Mouse (Mus musculus) v-Abl transformed pro-B cells (cell line): ENCODE results near the gene Gm17324.

Source experiments
- in situ Hi-C, 2 experiments: fragments of 400-800 bp; cut with MboI; formaldehyde crosslinking; loops; one replicate each; pipeline ENCODE4 v1.15.1; 2025; ENCODE audit not compliant: unreplicated experiment in 2 of 2

Gene Gm17324

GRCm38 (mm10) chr9:78474270-78474669 lies 25.7 kb upstream of the Gm17324 start:
- in situ Hi-C loops: loop anchor here (10.0 to 25.0 kb wide), 3 partner anchors 171 to 1263 kb away; no protein-coding TSS in a partner anchor

DNA sequence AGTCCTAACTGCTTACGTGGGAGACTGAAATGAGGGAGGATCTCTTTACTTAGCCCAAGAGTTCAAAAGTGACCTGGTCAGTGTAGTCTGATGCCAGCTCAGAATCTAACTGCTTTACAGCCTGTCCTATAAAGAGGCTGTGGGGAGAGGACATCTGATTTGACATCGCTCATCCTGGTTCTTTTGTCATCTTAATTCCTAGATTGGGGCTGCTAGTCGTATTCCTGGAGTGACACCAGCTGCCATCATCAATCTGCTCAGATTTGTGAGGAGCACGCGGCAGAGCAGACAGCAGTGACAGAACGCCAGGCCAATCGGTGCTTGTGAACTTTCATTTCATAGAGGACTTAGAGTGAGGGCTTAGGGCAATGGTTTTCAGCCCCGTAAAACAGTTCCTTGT lies 25.0 kb upstream of the Gm17324 start:
- in situ Hi-C loops: loop anchor here (10.0 to 25.0 kb wide), 3 partner anchors 171 to 1264 kb away; no protein-coding TSS in a partner anchor

- in situ Hi-C loops: loop anchor here (25.0 kb wide), 2 partner anchors 528 to 1272 kb away; no protein-coding TSS in a partner anchor
These were observed 17.1 kb upstream of the Gm17324 start for GRCm38 (mm10) chr9:78465725-78466124.

DNA sequence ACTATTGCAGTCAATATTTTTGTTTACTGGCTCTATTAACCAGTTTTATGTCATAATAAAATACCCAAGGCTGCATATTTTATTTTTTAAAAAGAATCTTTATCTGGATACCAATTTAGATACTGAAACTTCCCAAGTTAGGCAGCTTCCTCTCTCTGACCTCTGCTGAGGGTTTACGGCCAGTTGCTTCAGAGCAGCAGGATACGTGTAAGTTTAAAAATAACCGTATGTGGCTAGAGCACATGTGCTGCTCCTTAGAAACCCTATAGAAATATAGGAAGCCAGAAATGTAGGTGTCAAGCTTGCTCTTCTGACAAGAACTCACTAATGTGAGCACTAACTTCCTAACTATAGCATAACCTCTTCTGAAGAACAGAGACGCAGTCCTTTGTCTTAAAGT lies 14.8 kb upstream of the Gm17324 start:
- in situ Hi-C loops: loop anchor here (25.0 kb wide), 2 partner anchors 526 to 1274 kb away; no protein-coding TSS in a partner anchor

DNA sequence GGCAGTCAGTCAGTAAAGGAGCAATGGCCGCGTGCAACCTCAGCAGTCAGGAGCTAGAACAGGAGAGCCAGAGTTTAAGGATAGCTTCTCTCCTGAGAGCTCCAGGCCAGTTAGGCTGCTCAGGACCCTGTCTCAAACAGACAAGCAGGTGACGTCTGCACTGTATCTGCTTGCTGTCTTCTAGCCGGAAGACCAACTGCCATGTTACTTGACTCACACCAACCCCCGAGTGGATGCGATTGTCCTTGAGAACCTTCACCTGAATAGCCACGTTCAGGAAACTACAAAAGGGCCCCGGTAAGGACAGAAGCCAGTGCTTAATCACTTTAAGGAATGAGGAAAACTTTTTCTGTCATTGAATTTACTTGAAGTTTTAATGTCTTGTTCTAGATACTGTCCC lies 8.4 kb upstream of the Gm17324 start:
- in situ Hi-C loops: loop anchor here (25.0 kb wide), 2 partner anchors 520 to 1280 kb away; no protein-coding TSS in a partner anchor

DNA sequence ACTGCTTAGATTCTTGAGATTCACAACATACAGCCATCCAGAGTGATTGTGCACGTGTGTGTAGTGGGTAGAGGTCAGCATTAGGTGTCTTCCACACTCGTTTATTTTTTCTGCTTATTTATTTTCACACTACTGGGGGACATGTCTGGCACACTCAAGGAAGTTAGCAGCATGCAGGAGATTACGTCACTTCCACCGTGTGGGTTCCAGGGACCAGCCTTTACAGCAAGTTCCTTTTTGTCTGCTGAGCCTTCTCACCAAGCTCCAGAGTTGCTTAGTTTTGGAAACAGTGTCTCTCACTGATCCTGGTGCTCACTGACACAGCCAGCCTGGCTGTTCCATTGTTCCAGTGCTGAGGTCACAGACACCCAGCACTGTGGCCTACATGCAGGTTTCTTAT lies 2.8 kb upstream of the Gm17324 start:
- in situ Hi-C loops: loop anchor here (25.0 kb wide), 2 partner anchors 514 to 1286 kb away; no protein-coding TSS in a partner anchor

GRCm38 (mm10) chr9:78450404-78450803 lies 1.8 kb upstream of the Gm17324 start:
- in situ Hi-C loops: loop anchor here (25.0 kb wide), 2 partner anchors 513 to 1287 kb away; no protein-coding TSS in a partner anchor

DNA sequence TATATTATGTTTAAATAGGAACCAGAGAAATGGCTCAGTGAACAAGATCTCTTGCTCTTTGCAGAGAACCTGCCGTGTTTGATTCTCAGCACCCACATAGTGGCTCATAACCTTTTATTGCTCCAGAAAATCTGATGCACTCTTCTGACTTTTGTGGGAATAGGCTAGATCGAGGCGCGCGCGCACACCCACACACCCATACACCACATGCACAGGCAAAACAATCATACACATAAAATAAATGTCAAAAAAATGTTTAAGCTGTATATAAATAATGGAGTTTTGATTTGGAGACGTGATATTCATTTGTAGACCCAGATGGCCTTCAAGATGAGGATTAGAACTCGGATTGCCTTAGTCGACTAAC lies 997 bp downstream of the Gm17324 start:
- in situ Hi-C loops: no loop called here

DNA sequence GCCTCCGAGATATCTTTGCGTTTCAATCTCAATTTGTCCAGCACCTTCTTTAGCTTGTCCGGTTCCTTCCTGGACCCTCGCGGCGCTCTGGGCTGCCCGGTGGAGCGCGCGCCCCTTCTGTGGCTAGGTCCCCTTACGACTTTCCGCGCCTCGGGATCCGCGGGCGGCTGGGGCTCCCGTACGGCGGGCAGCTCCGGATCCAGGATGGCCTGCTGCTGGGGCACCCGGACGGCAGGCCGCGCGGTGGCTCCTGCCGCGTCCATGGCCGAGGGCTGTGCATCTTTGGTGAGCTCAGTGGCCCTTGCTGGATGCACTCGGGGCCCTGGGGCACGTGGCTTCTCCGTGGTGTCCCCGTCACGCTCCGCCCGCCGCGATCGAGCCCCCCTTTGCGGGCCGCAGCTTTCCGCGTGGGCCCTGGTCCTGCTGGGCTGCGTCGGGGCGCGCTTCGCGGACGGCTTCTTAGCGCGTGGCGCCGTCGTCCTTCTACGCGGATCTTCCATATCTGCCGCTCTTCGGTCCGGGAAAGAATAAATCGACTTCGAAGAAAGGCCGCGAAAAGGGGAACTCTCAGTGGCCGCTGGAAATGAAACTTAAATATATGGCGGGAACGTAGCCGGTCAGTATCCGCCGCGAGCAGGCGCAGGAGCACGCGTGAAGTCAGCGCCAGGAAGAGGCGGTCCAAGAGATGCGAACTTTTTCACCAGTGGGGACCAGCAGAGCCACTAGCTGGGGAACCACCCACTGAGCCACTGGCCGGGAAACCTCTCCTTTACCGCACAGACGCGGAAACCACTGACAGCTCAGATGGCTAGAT lies 5.8 kb downstream of the Gm17324 start, which contains the start of gene Cgas:
Gene Cgas (minus strand): TSS at position 659 of the 814 bp plus-strand sequence.
- in situ Hi-C loops: no loop called here

GRCm38 (mm10) chr9:78442237-78442578 lies 6.4 kb downstream of the Gm17324 start:
- in situ Hi-C loops: no loop called here

GRCm38 (mm10) chr9:78439426-78439825 lies 9.2 kb downstream of the Gm17324 start:
- in situ Hi-C loops: no loop called here

- in situ Hi-C loops: no loop called here
These were observed 16.1 kb downstream of the Gm17324 start for GRCm38 (mm10) chr9:78432471-78432870.

GRCm38 (mm10) chr9:78430486-78430885 lies 18.1 kb downstream of the Gm17324 start:
- in situ Hi-C loops: no loop called here

- in situ Hi-C loops: loop anchor here in 1 of 2 experiments (5.0 kb wide), 1 partner anchor 67 kb away; no protein-coding TSS in a partner anchor
These were observed 19.0 kb downstream of the Gm17324 start for GRCm38 (mm10) chr9:78429551-78429950.

- in situ Hi-C loops: loop anchor here in 1 of 2 experiments (5.0 kb wide), 1 partner anchor 67 kb away; no protein-coding TSS in a partner anchor
These were observed 19.6 kb downstream of the Gm17324 start for GRCm38 (mm10) chr9:78428870-78429432.

DNA sequence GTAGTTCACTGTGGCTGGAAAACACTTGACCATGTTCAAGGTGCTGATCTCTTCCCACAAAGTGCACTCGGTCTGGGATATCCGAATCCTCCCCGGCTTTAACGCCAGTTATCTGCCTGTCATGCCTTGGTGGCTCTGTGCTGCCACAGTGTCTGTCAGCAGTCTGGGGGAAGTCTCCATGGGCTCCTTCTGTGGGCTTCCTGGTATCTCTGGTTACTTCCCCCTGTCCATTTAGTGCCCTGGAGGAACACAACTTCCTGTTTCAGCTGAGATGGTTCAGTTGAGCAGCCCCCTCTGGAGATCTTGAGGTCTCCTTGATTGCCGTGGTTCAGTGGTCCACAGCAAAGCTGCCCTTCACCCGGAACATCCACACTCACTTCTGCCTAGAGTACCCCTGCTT lies 20.4 kb downstream of the Gm17324 start:
- in situ Hi-C loops: loop anchor here in 1 of 2 experiments (5.0 kb wide), 1 partner anchor 66 kb away; no protein-coding TSS in a partner anchor

DNA sequence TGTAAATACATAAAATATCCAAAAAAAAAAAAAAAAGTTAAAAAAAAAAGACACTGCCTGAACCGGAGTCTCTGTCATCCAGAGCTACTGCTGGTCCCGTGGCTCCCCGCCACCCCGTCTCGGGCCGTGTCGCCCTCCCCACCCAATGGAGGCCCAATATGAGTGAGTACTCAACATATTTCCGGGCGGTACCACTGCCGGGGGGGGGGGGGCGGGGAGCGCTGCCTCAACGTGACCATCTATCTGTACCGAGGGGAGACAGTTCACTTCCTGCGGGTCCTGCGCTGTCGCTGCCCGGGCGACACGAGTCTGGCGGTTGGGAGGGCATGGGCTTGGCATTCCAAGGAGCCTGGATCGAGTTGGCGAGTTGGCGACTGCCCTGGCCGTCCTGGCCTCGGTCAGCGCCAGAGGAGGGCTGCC lies 21.2 kb downstream of the Gm17324 start:
- in situ Hi-C loops: loop anchor here in 1 of 2 experiments (5.0 kb wide), 1 partner anchor 65 kb away; no protein-coding TSS in a partner anchor

DNA sequence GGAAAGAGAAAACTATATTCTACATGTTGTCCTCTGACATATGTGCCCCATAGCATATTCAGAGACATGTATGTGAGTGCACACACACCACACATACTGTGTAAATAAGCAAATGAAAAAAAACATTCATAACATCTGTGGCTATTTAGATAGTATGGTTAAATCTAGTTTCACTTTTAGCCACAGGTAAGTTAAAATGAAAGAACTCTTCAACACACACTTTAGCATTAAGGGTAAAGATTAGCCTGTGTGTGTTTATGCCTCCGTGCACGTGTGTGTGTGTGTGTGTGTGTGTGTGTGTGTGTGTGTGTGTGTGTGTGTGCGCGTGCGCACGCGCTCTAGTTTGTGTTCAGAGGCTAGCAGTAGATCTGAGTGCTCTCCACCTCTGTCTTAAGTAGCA lies 47.0 kb downstream of the Gm17324 start:
- in situ Hi-C loops: no loop called here

DNA sequence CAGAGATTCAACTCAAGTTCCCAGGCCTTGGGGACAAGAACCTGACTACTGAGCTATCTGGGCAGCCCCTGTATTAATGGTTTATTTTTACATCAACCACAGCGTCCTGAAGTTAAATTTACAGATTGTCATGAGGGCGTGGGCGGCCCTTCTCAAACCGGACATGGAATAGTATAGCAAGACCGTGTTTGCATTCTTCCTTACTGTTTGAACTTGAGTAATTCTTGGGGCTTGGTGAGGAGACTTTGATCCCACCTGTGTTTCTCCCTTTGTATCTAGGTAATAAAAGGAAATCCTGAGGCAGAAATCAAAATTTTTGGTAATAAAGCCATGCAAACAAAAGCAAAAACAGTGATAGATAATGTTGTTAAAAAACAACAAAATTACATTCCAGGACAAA lies 48.0 kb downstream of the Gm17324 start:
- in situ Hi-C loops: no loop called here
